Mouse (Mus musculus) heart, embryonic 13.5 days (tissue): Measurements from ENCODE around the gene Fastkd2. TPM values are rescaled to one million over a fixed set of nuclear protein-coding genes. Genes with fewer than 3 reads are reported as not detected.

ENCODE experiments used
- ATAC-seq: fragments of 200-750 bp; cut with Nextera tagmentation; 2 replicates; pipeline ENCODE4 v1.8.0; 2017; ENCODE audit warnings: moderate TSS enrichment; ENCODE audit not compliant: insufficient number of reproducible peaks, low FRiP score, low TSS enrichment; ENCODE audit errors: extremely low read depth
- H3K27ac ChIP-seq: fragments of 300-500 bp; sonication (generic); replicated peaks from 2 replicates; pipeline ENCODE4 v1.5.1; 2015; ENCODE audit warnings: moderate library complexity, mild to moderate bottlenecking, inconsistent platforms
- H3K27me3 ChIP-seq: fragments of 300-500 bp; sonication (generic); replicated peaks from 2 replicates; pipeline ENCODE4 v1.6.1; 2015; ENCODE audit warnings: mild to moderate bottlenecking, inconsistent platforms
- H3K36me3 ChIP-seq: fragments of 300-500 bp; sonication (generic); 2 replicates; pipeline ENCODE4 v1.6.1; 2015; ENCODE audit warnings: mild to moderate bottlenecking, inconsistent platforms
- H3K4me1 ChIP-seq: fragments of 300-500 bp; sonication (generic); 2 replicates; pipeline ENCODE4 v1.6.1; 2015; ENCODE audit warnings: inconsistent platforms
- H3K4me2 ChIP-seq: fragments of 300-500 bp; sonication (generic); 2 replicates; pipeline ENCODE4 v1.6.1; 2015; ENCODE audit warnings: inconsistent platforms, mild to moderate bottlenecking, moderate library complexity
- H3K4me3 ChIP-seq: fragments of 300-500 bp; sonication (generic); 2 replicates; pipeline ENCODE4 v1.5.1; 2015; ENCODE audit warnings: moderate library complexity, mild to moderate bottlenecking, inconsistent platforms
- H3K9ac ChIP-seq: fragments of 300-500 bp; sonication (generic); 2 replicates; pipeline ENCODE4 v1.6.1; 2015; ENCODE audit warnings: inconsistent platforms, mild to moderate bottlenecking, moderate library complexity
- H3K9me3 ChIP-seq: fragments of 300-500 bp; sonication (generic); 2 replicates; pipeline ENCODE4 v1.6.1; 2016; ENCODE audit warnings: inconsistent platforms
- WGBS: fragments of 180-500 bp; shearing (Covaris S2); methylation state at CpG from one replicate; pipeline ENCODE4 v1.1.7; 2015; ENCODE audit warnings: mixed read lengths; 5-methylcytosine and 5-hydroxymethylcytosine counted together
- polyA plus RNA-seq: library from polyadenylated mRNA; unstranded; fragments of >200 nt; fragmentation: Nextera tagmentation; extraction: Ambion mirVana; gene quantifications from 2 replicates; pipeline ENCODE4 v1.2.1, GENCODE M21; 2015

Gene Fastkd2
- polyA plus RNA-seq, 1 experiment from 2014 or later, result 44.6 TPM

DNA sequence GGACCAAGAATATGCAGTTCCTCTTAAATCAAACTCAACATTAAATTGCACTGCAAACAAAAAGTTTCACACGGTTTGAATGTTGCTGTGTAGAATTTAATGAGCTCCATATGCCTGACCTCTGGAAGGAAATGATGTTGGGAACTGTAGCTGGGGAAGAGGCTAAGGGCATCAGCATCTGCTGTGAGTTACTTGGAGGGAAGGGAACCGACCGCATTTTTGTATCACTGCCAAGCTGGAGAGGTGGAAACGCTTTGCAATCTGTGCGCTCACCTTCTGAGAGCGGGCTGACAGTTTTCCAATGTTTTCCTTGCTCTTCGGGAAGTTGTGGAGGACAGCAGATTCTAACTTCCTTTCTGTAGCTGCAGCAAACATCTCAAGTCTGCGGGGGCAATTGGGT lies 37.7 kb downstream of the Fastkd2 start:
- 51% methylated on average over 8 of the region's 8 CpGs for WGBS
- Histone ChIP-seq H3K27ac (no peak overlapping the region), H3K36me3 (no peaks in the 10 kb centered on the region), H3K4me2 (no peak overlapping the region), H3K9me3 (no peaks in the 10 kb centered on the region), H3K4me1 (peaks cover 3% of the 10 kb centered on the region; the same call in 1 of the 2 replicates), H3K9ac (no peak overlapping the region), H3K4me3 (no peak overlapping the region), H3K27me3 (no peaks in the 10 kb centered on the region)
- ATAC-seq, result no peak

DNA sequence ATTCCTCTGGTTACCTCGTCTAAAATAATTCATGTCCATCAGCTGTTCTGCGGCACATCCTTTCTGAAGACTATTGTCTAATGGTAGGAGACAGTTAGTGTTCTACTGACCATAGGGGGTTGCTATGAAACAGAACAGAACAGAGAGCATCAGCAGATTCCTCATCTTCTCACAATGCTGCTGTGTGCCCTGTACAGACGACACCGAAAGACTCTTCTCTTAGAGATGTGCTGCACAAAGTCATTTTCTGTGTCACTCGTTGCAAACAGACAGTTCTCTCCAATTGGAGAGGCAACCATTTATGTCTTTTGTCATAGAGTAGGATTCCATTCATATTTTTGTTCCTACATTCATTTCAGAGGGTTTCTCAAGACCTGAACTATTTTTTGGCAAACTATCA lies 38.8 kb downstream of the Fastkd2 start, which contains the start of gene 4933402D24Rik:
Gene 4933402D24Rik, minus strand, starts transcription at position 101 of the 400 bp plus-strand sequence.
- no peak for ATAC-seq
- 0 out of 2 replicates have a peak, but pooled peaks cover 1% of the 10 kb centered on the region for H3K9me3 ChIP-seq
- no peak within 1 kb of the TSS for H3K27ac ChIP-seq
- H3K4me1 ChIP-seq, result no peaks in the 10 kb centered on the region
- H3K27me3 ChIP-seq, result no peaks in the 10 kb centered on the region
- no peak within 1 kb of the TSS for H3K9ac ChIP-seq
- H3K4me2 ChIP-seq, result no peak within 1 kb of the TSS
- 71% methylated on average over 5 of the region's 5 CpGs for WGBS
- no peaks in the 10 kb centered on the region for H3K36me3 ChIP-seq
- H3K4me3 ChIP-seq, result no peak within 1 kb of the TSS

DNA sequence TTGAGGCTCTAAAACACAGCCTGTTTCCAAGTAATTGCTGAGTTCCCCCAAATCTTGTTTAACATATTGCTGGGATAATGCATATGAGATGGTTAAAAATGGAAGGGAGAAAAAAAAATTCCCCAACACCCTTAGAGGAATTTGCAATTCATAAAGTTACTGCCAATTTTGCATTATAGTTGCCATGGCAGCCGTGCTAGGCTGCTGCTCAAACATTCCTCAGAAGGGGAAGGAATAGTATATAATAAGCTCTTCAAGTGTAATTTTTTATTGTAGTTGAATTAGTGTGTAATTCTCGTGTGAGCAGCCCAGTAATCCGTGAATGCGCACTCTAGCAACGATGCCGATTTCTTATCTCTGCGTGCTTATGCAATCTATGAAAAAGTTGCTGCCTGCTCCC lies 39.9 kb downstream of the Fastkd2 start:
- Histone ChIP-seq H3K9ac (no peak overlapping the region), H3K9me3 (0 out of 2 replicates have a peak, but pooled peaks cover 3% of the 10 kb centered on the region), H3K4me2 (no peak overlapping the region), H3K36me3 (no peaks in the 10 kb centered on the region), H3K27me3 (no peaks in the 10 kb centered on the region), H3K27ac (no peak overlapping the region), H3K4me3 (no peak overlapping the region), H3K4me1 (no peaks in the 10 kb centered on the region)
- ATAC-seq, result no peak
- WGBS, result 83% methylated on average over 7 of the region's 7 CpGs

DNA sequence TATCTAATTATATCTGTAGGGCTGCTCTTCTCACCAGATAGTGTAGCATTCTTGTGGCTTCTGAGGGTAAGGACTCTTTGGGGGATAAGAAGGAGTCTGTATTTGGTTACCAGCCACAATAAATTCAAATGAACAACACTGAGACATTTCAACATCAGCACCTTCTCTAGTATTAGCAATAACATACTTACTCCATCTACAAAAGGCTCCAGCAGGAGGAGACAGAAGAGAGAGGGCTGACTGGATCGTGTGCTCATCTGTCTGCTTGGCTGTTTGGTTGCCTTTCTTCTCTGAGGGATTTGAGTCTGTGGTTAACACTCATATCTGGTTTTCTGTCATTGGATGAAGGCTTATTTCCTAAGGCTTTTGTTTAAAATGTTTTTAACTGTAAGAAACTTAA lies 46.0 kb downstream of the Fastkd2 start:
- WGBS, result 46% methylated on average over 1 of the region's 1 CpGs
- ATAC-seq, result no peak
- Histone ChIP-seq H3K9me3 (0 out of 2 replicates have a peak, but pooled peaks cover 3% of the 10 kb centered on the region), H3K4me3 (no peak overlapping the region), H3K4me1 (0 out of 2 replicates have a peak, but pooled peaks cover 4% of the 10 kb centered on the region), H3K27ac (no peak overlapping the region), H3K9ac (no peak overlapping the region), H3K27me3 (no peaks in the 10 kb centered on the region), H3K4me2 (no peak overlapping the region), H3K36me3 (no peaks in the 10 kb centered on the region)

DNA sequence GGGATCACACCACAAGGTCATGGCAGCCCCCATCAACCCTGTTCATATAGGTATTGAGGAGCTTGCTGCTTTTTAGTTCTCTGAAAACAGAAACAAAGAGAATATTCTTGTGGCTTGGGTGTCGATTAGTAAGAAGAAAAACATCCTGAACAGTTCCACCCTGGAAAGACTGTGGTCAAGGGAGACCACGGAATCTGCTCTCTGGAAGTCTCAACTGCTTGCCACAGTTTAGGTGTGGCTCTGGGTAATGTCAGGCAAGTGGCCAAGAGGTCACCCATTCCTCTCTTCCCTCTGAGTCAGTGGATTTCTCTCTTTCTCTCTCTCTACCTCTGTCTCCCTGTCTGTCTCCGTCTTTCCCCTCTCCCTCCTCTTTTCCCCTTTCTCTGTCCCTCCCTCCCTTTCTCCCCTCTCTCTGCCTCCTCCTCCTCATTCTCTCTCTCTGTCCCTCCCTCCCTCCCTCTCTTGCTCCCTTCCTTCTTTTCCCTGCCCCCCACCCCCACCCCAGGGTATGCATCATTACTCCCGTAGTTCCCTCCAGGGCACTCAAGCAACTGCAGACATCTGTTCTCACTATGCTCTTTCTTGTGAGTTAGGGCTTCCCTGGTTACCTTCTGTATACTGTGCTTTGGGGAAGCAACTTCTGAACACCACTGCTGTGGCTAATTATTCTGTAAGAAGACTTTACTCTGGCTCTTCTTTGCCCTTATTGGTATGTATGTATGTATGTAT lies 46.7 kb downstream of the Fastkd2 start:
- ATAC-seq, result no peak
- no peak overlapping the region for H3K4me3 ChIP-seq
- H3K27ac ChIP-seq, result no peak overlapping the region
- no peak overlapping the region for H3K9ac ChIP-seq
- H3K4me1 ChIP-seq, result 0 out of 2 replicates have a peak, but pooled peaks cover 4% of the 10 kb centered on the region
- WGBS, result 41% methylated on average over 4 of the region's 4 CpGs
- no peak overlapping the region for H3K4me2 ChIP-seq
- H3K9me3 ChIP-seq, result 0 out of 2 replicates have a peak, but pooled peaks cover 3% of the 10 kb centered on the region
- no peaks in the 10 kb centered on the region for H3K27me3 ChIP-seq
- H3K36me3 ChIP-seq, result no peaks in the 10 kb centered on the region

DNA sequence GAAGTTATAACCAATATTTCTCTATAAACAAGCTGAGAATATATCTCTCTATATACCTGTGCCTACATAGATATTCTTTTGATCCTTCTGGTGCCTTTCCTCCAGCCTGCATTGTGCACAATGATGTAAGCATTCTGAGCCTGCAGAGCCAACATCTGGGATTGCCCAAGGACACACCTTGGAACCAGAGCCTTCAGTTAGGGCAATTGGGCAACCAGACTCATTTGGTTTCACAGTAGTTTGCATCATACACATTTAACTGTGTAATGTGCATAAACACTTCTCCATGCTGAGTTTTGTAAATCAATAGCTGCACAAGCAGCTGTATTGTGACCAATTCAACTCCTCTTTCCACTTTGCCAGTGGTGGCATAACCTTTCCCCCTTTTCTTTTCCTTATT lies 63.9 kb downstream of the Fastkd2 start:
- H3K27me3 ChIP-seq, result no peaks in the 10 kb centered on the region
- H3K4me3 ChIP-seq, result no peak overlapping the region
- no peak overlapping the region for H3K4me2 ChIP-seq
- ATAC-seq, result no peak
- no peaks in the 10 kb centered on the region for H3K9me3 ChIP-seq
- H3K4me1 ChIP-seq, result no peaks in the 10 kb centered on the region
- no peak overlapping the region for H3K27ac ChIP-seq
- H3K9ac ChIP-seq, result no peak overlapping the region
- no peaks in the 10 kb centered on the region for H3K36me3 ChIP-seq

Other genes starting within 250 kb of the Fastkd2 start
- gene Gm39653, start 114.6 kb upstream of the Fastkd2 start, polyA plus RNA-seq, result not detected in 2 replicates
- not detected in 2 replicates for gene Dytn, start 43.7 kb upstream of the Fastkd2 start, polyA plus RNA-seq
- not detected in 2 replicates for gene Mdh1b, start 296 bp upstream of the Fastkd2 start, polyA plus RNA-seq
- 0.08 TPM in 1 of 2 replicates, not detected in the other for gene 4933402D24Rik, start 38.7 kb downstream of the Fastkd2 start, polyA plus RNA-seq